Mouse (Mus musculus) heart, adult 2 months (tissue): ENCODE data around the gene Slc22a12.

Source experiments
- CTCF ChIP-seq: fragments of 200-600 bp; IDR thresholded peaks from 2 replicates; pipeline ENCODE4 v1.8.1; 2022; ENCODE audit warnings: antibody characterized with exemption, mild to moderate bottlenecking, moderate library complexity
- POLR2A ChIP-seq: fragments of 200-500 bp; IDR thresholded peaks from 2 replicates; pipeline ENCODE4 v1.6.1; 2011; ENCODE audit warnings: mild to moderate bottlenecking, low read depth, low read length, control low read depth; ENCODE audit not compliant: insufficient read depth

DNA sequence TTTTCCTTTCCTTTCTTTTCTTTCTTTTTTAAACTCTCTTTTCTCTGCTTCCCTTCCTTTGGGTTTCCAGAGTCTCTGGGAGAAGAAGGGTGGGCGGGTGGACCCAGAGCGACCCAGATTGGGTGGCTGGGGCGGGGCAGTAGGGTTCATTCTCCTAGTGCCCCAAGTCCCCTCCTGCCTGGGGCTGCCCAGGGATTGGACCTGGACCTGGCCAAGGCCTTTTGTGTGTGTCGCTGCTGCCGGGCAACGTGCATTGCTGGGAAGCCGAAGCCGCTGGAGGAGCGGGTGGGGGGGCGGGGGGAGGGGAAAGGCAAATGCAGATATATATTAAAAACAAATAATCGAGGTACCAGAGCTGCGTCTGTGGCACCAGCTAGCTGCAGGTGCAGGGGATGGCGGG lies 10.2 kb downstream of the Slc22a12 start:
- TF ChIP-seq POLR2A (no peak), CTCF (no peak)
